Mouse (Mus musculus) CH12F3 (cell line): Measurements from ENCODE around the gene Hist1h4j.
"Not testable (repeated sequence)": the region's sequence is repeated elsewhere in the genome, so short reads cannot be mapped to it uniquely, and the experiment has no call there.

Experiments used
- in situ Hi-C: fragments of 300-500 bp; cut with MboI; formaldehyde crosslinking; loops from 2 replicates; pipeline ENCODE4 v1.14.3; 2020; ENCODE audit warnings: low sequenced_read_pairs

Gene Hist1h4j

DNA sequence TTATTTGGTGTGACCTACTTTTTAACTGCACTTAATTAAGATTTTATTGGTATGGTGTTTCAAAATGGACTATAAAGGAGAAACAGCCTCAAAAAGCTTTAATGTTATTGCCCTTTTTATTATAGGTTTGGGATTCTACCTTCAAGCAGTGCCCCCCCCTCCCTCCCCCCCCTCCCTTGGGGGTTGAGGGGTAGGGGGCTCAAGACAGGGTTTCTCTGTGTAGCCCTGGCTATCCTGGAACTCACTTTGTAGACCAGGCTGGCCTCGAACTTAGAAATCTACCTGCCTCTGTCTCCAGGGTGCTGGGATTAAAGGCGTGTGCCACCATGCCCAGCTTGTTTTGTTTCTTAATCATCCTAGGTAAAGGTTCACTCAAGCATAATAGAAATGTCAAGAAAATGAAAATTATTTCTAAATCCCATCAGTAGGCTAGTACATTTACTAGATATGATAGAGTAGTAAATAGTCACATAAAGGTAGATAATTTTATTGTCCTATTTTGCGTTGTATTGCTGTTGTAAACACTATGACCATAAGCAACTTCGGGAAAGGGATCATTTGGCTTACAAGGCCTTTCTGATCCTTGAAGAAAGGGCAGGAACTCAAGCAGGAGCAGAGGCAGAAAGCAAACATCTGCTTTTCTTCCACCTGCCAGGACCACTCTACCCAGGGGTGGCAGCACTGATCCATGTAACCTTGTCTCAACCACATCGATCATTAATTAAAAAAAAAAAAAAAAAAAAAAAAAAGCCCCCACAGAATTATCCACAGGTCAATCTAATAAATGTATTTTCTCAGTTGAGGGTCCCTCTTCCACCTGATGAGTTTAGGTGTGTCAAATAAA, 11.6 kb upstream of the Hist1h4j start:
- in situ Hi-C loops = no loop called here

DNA sequence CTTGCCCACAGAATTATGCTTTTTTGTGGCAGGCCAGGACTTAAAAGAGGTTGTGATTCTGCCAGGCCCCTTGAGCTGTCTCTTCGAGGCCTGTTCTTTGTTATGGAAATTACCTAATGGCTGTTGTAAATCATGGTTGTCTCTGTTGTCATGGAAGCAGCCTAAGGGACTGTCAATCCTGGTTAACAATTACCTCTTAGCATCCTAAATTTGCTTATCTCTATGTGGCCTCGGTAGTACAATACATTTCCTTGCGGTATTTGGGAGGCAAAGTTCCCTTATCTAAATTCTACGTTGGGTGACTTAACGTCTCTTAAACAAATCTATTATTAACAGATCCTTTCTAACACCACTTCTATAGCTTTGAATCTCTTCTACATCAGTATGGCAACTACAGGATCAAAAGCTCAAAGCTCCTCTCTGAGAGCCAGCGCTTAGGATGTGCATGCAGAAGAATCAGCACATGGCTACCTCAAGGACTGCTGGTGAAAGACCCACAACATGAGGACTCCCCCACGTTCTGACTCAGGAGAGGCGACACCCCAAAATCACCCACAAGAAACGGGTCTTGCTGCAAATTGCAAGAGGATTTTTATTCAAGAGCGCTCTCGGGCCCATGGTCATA, 6.8 kb upstream of the Hist1h4j start:
- in situ Hi-C loops = no loop called here

DNA sequence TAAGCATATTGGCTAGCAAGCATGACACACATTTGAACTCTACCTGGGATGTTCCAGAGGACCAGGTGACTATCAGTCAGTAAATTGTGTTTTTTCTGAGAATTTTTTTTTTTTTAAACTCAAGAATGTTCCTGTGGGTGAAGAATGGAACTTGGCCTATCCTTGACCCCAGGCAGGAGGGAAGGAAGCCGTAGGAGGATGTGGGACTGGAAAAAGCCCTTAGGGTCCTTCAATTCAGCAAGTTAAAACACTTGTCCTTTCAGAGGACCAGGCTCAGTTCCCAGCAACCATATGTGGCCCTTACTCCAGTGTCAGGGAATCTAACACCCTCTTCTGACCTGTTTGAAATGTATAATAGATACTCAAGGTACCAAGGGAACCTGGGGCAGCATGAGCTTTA, 5.3 kb upstream of the Hist1h4j start:
- in situ Hi-C loops = no loop called here

DNA sequence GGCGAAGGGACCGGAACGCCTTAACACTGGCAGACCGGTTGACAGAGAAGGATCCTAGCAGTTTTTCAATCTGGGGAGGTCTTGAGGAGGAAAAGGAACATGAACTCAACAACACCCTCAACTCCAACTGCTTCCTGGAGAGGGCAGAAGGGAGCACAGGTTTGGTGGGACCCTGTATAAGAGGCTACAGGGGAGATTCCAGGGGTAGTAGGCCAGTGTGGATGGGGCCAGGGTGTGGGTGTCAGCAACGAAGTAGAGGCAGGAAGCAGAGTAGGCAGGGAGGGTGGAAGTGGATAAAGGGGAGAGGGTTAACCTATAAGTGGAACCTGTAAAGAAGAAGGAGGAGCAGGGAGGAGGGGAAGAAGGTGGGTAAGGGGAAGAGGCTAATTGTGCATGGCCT, 1.4 kb upstream of the Hist1h4j start:
- in situ Hi-C loops = no loop called here

DNA sequence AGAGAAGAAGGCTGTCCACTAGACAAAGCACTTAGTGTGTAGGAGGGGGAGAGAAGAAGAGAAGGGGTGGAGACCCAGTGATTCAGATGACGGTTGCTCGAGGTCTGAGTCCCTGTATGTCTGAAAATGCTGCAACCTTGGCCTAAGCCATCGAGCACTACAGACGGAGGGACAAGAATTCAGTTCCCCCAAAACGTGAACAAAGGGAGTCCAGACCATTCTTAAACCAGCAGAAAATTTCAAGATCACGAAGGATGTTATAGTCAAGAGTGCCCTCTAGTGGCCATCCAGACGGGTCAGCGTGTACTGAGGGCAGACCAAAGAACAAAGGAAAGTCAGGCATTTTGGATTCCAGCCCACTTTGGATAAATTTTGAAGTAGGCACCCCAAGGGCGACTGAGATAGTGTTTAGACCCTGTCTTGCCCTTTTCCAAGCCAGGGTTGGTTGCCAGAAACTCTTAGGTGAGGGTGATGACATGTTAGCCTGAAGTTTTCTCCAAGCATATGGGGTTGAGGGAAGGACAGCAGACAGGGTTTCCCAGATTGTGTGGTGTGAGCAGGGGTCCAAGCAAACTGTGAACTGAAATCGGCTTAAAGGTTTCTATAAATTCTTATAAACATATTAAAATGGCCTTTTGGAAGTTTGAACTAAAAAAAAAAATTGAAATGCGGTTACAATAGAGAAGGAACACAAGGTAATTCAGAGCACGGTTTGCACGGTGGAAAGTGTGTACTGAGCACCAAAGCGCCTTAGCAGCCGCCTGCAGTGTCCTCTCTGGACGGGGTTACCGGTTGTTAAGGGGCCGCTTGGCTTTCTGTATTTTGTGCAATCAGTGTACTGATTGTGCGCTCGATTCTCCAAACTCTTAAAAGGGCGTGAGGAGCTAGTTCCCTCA, 606 bp upstream of the Hist1h4j start:
- in situ Hi-C loops = no loop called here

DNA sequence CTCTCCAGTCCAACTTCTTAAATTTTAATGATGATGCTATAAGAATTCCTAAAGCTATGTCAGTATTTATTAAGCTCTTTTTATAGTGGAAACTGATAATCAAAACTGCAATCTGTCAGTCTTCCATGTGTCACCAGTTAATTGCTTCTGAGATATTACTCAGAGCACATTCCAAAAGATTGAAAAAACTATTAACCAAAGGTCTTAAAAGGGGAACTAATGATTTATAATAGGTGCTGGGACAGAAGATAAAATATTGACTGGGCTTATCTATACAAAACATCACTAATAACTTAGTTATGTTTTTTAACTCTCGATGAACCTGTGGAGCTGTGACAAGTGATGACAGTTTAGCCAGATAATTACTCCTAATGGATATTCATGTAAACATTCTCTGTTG, 10.1 kb downstream of the Hist1h4j start:
- in situ Hi-C loops = no loop called here

DNA sequence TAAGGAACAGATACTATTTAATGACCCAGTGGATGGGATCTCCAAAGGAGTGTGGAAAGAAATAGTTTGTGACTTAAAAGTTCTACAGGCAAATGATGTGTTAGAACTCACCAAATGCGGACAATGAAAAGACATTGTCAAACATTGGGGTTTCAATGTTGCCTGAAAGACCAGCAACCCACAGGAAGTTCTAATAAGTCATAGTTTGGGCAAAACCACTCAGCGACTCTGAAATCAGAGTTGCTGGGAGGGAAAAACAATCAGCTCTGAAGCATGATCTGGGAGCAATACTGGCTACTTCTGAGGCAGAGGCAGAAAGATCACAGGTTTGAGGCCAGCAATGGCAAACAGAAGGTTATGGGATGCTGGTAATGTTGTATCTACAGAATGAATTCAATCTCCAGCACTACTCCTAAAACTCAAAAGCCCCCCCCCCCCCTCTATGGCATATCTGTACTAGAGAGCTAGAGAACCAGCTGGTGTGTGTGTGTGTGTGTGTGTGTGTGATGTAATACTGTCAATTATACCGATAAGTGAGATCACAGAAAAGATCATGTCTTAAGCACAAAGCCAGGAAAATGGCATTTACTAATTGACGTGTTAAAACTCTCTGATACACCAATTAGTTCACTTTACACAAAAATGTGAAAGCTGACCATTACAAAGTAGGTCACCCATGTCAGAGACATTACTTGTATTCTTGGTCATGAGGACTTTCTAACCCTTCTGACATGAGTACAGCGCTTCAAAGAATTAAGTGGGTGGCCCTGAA, 14.7 kb downstream of the Hist1h4j start:
- in situ Hi-C loops = no loop called here

DNA sequence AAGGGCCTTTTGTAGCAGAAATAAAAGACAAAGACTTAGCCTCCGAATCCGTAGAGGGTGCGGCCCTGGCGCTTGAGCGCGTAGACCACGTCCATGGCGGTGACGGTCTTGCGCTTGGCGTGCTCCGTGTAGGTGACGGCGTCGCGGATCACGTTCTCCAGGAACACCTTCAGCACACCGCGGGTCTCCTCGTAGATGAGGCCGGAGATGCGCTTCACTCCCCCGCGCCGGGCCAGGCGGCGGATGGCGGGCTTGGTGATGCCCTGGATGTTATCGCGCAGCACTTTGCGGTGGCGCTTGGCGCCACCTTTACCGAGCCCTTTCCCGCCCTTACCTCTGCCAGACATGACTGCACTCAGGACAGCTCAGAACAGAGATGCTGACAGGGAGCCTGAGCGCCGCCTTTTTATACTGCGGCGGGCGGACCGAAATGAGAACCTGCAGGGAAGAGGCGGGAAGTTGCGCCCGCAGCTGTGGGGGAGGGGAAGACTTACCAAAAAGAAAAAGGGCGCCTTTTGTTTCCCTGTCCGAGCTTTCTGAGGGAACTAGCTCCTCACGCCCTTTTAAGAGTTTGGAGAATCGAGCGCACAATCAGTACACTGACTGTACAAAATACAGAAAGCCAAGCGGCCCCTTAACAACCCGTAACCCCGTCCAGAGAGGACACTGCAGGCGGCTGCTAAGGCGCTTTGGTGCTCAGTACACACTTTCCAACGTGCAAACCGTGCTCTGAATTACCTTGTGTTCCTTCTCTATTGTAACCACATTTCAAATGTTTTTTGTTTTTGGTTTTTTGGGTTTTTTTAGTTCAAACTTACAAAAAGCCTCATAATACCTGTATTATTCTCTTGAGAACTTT, 15.5 kb downstream of the Hist1h4j start, which contains the start of gene Hist1h4k:
Gene Hist1h4k, minus strand, starts transcription at position 347 of the 859 bp plus-strand sequence.
- in situ Hi-C loops = not testable (repeated sequence)

DNA sequence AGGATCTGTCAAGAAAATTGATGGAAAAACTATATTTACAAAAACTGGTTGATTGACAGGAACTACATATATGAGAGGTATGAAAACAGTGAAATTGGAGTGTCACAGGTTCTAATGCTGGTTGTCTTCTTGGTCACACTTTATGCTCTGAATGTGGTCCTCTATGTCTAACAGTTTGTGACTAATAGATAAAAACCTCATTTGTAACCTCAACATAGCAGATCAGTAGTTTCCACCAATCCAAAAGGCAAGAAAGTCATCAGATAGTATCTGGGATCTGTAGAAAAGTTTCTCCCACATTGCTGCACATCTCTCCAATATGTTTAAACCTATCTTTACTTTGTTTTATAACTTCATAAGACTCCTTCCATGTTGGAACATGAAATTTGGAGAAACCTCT, 16.6 kb downstream of the Hist1h4j start:
- in situ Hi-C loops = no loop called here

DNA sequence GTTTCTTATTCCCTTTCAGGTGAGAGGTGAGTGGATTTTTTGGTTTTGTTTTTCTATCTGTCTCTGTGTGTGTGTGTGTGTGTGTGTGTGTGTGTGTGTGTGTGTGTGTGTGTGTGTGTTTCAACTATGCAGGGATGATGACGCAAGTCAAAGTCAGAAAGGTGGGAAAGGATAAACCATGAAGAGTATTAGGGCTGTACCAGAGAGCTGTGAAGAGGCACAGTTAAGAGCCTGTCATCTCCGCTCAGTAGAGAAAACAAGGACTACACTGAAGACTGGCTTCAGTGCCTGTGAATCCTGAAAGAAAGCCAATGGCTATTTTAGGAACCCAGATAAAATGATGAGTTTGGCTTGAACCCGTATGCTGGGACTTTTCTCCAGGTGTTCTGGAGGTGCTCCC, 17.0 kb downstream of the Hist1h4j start:
- in situ Hi-C loops = no loop called here

DNA sequence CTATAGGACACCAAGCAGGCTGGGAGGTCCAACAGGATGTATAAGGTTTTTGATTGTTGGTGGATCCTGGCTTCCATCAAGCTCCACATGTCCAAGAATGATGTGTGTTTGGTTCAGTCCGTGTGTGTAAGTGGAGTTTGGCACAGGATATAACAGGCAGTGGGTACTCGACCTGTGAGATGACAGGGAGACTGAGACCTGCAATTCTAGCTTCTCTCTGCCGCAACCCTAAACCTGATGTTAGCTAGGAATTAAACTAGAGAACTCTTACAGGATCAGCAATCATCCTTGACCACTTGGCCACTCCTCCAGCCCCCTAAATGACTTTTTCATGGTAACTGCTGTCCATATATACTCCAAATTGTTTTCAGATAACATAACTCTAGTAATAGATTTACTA, 17.5 kb downstream of the Hist1h4j start:
- in situ Hi-C loops = no loop called here

DNA sequence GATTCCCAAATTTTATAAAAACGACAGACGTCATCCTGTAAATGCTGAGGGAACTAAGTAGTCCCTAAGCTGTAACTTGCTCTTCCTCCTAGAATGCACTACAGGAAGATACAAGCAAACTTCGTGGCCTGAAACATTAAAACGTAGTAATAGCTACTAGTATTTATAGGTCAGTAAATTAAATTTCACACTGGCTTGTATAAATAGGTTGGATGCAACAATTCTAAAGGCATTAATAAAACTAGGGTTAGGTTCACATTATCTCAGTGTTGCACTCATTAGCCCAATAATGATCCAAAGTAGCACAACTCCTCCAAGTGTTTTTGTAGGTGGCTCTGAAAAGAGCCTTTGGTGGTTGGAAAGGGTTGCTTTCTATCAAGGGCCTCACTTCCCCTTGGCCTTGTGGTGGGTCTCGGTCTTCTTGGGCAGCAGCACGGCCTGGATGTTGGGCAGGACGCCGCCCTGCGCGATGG, 18.2 kb downstream of the Hist1h4j start:
- in situ Hi-C loops = no loop called here

DNA sequence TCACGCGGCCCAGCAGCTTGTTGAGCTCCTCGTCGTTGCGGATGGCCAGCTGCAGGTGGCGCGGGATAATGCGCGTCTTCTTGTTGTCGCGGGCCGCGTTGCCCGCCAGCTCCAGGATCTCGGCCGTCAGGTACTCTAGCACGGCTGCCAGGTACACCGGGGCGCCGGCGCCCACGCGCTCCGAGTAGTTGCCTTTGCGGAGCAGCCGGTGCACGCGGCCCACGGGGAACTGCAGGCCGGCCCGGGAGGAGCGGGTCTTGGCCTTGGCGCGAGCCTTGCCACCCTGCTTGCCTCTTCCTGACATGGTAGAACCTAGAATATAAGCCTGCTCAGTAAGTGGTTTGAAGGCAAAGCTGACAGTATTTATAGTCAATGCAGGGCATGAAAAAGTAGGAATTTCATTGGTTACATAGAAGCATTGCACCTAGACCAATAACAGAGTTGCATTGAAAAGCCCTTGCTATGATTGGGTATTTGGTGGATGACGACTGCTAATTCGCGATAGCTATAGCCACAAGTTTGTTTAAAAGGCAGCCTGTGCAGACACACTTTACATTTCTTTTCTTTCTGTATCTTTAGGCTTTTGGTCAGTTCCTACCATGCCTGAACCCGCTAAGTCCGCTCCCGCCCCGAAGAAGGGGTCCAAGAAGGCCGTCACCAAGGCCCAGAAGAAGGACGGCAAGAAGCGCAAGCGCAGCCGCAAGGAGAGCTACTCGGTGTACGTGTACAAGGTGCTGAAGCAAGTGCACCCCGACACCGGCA, 18.8 kb downstream of the Hist1h4j start, which contains the start of the genes Hist1h2ak and Hist1h2bn:
Gene Hist1h2ak, minus strand, starts transcription at position 304 of the 762 bp plus-strand sequence.
Gene Hist1h2bn, plus strand, starts transcription at position 600 of the 762 bp plus-strand sequence.
- in situ Hi-C loops = not testable (repeated sequence)

DNA sequence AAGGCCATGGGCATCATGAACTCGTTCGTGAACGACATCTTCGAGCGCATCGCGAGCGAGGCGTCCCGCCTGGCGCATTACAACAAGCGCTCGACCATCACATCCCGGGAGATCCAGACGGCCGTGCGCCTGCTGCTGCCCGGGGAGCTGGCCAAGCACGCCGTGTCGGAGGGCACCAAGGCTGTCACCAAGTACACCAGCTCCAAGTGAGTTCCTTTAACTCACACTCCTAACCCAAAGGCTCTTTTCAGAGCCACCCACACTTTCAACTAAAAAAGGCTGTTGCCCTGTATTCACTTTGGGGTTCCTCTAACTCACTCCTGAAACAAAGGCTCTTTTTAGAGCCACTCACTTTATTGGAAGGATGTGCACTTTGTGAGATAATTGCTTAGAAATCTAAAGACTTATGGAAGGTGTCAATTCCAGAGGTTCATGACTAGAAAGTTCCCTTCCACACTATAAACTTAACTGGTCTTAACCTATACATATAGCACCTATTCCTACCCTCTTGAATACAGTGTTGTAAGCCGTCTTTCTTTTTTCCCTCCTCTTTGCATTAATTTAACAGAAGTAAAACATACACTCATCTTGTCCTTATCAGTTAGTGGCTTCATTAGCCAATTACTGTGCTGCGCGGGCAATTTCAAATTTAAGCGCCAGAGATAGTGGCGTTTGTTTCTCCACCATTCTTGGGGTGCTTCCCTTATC, 19.6 kb downstream of the Hist1h4j start:
- in situ Hi-C loops = not testable (repeated sequence)

DNA sequence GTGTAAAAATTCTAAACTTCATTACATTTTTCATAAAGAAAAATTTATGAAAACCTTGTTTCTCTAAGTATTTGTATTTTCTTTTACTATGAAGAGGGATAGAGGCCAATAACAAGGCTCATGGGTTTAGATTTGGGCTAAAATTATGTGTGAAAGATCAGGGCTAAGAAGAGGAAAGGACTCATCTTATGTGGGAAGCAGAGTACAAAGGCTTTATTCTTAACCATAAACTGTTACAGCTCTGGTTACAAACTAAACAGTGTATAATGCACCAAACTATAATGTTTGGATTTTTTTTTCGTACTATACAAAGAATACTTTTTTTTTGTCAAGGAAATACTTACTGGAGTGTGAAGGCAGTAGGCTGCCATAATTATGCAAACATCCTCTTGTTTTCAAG, 20.8 kb downstream of the Hist1h4j start:
- in situ Hi-C loops = no loop called here

DNA sequence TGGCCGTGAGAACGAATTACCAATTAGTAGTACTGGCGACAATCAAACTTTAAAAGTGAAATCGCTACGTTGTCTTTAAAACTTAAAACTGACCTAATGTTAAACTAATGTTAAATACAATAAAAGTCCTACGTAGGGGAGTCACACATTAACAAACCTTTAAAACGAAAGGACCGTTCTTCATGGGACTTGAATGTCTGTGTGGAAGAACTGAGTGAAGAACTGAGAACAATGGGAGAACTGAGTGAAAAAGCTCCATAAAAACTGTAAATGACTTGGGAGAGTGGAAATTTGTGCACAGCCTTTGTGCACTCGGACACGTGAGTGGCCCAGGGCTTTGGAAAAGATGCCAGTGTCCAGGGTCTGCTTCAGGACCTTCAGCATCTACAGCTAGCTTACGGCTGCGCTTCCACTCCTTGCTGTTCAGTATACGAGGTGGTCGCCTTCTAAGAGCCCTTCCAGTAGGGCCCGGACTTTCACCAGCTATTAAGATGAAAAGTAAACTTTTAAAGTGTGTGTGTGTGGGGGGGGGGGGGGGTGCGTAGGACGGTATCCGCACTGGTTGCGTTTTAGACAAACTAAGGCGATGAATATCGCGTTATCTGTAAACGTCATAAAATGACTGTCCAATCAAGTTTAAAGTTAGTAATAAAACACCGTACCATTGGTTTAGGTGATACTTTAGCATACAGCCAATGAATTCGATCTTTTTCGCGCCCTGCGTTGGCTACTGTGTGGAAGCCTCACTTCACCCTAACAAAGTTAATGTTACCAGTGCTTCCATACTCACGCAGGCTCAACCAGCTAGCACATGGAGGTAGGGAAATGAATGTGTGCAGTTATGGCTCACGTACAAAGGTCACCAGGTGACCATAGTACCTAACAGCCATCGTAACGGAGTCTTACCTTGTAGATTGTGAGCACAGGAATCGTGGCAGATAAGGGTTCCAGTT, 44.2 kb downstream of the Hist1h4j start:
- in situ Hi-C loops = loop anchor here (25.0 kb wide), 1 partner anchor 1783 kb away; the partner anchor contains the start of genes Hist1h1d, Hist1h2ad, Hist1h2ae and Hist1h2bf
